16 mouse cellular contexts compared by ENCODE assay signal in genomic region chr4:97950341-97951071, GRCm38 (mm10).
DNase-seq lines count a peak whose midpoint lies in the region; TF ChIP-seq lines count a peak whose summit lies in the region.
"Had no signal": no experiment of that assay in that cellular context is flagged by ENCODE, and none has a peak within 500 bp of the region (broad histone marks: within the 10 kb centered on the region; RNA-seq: fewer than 3 reads in every experiment).

No protein-coding gene starts in this region.

- H3K27ac ChIP-seq in left cerebral cortex, adult 2 months, result no peak overlapping the region
- H3K27ac ChIP-seq: embryonic facial prominence, embryonic 12.5 days; heart, embryonic 15.5 days; limb, embryonic 12.5 days; midbrain, embryonic 13.5 days had no signal

- DNase-seq in frontal cortex, adult 2 months (ENCODE audit: extremely low spot score in 1 of 2, low spot score in 1 of 2), result peak; percentile 30 to 60
- DNase-seq in frontal cortex, postnatal 25 days (ENCODE audit: low spot score in 2 of 2), result no peak
- peak; percentile 78 for DNase-seq in left cerebral cortex, postnatal 4 days
- DNase-seq in left cerebral cortex, adult 2 months (ENCODE audit: extremely low spot score in 1 of 2, low spot score in 2 of 2), result no peak
- peak; percentile 24 for DNase-seq in 416B (ENCODE audit: low read depth)
- peak; percentile 68 for DNase-seq in brain, adult 2 months (ENCODE audit: low read depth, low spot score)
- no peak for DNase-seq in kidney, postnatal 14 days
- DNase-seq: adrenal gland, postnatal 25 days; cerebellum, postnatal 36 days; kidney, postnatal 10 days; liver, postnatal 0 days; right cerebral cortex, postnatal 14 days had no signal

- H3K4me3 ChIP-seq in left cerebral cortex, adult 2 months, result no peak overlapping the region
- H3K4me3 ChIP-seq: embryonic facial prominence, embryonic 12.5 days; heart, embryonic 15.5 days; limb, embryonic 12.5 days; midbrain, embryonic 13.5 days had no signal

- no peak for TF ChIP-seq CTCF in left cerebral cortex, adult 2 months (IDR thresholded peaks at IDR 0.05)

- intact Hi-C loops in left cerebral cortex, postnatal 4 days (cut with DNase I), result no loop called here
- intact Hi-C loops in left cerebral cortex, adult 2 months (cut with DNase I), result no loop called here

Comparison
In these comparisons a context has a peak if more than half of its experiments do, and no peak if none do; other contexts are left out.
1. DNase-seq: peak in frontal cortex, adult 2 months (2 of 2), left cerebral cortex, postnatal 4 days (single experiment), 416B (single experiment) and brain, adult 2 months (single experiment); none in frontal cortex, postnatal 25 days (0 of 2), left cerebral cortex, adult 2 months (0 of 2) and kidney, postnatal 14 days (single experiment).